Comparison of ENCODE assay signal across 35 mouse cellular contexts in genomic region chr5:129980216-129980615, GRCm38 (mm10). TPM values are rescaled to one million over a fixed set of nuclear protein-coding genes. Genes with fewer than 3 reads are reported as not detected.
DNase-seq lines count a peak whose midpoint lies in the region; ATAC-seq and TF ChIP-seq lines count a peak whose summit lies in the region.
"Had no signal": no experiment of that assay in that cellular context is flagged by ENCODE, and none has a peak within 500 bp of the region (broad histone marks: within the 10 kb centered on the region; RNA-seq: fewer than 3 reads in every experiment).

No protein-coding gene starts in this region.

- H3K4me2 ChIP-seq in liver, embryonic 14.5 days (ENCODE audit: low read depth), result peak overlapping the region; percentile 62
- H3K4me2 ChIP-seq: embryonic facial prominence, embryonic 12.5 days; forebrain, embryonic 13.5 days; heart, embryonic 11.5 days; hindbrain, embryonic 12.5 days; limb, embryonic 12.5 days; midbrain, embryonic 11.5 days had no signal

- H3K27ac ChIP-seq in bone marrow, adult 2 months (ENCODE audit: control insufficient read depth, insufficient read depth, low read depth, low read length, poor library complexity), result 0 out of 2 replicates have a peak overlapping the region, but pooled peaks have one; percentile 31
- peak overlapping the region; percentile 91 for H3K27ac ChIP-seq in liver, embryonic 14.5 days
- no peak overlapping the region for H3K27ac ChIP-seq in cerebellum, adult 2 months (ENCODE audit: insufficient read depth, low read length)
- H3K27ac ChIP-seq: embryonic facial prominence, embryonic 12.5 days; forebrain, embryonic 13.5 days; hindbrain, embryonic 12.5 days; hindbrain, postnatal 0 days; left cerebral cortex, adult 2 months; limb, embryonic 12.5 days; macrophage had no signal

- H3K4me1 ChIP-seq in bone marrow, adult 2 months (ENCODE audit: control insufficient read depth, insufficient read depth, low read length), result no peaks in the 10 kb centered on the region; the same call in 1 of the 2 replicates
- peaks cover 46 to 47% of the 10 kb centered on the region in 2 experiments for H3K4me1 ChIP-seq in liver, embryonic 14.5 days (replicated peaks; ENCODE audit: control insufficient read depth in 2 of 2, insufficient read depth in 2 of 2, low read length in 1 of 2)
- H3K4me1 ChIP-seq in cerebellum, adult 2 months (ENCODE audit: control insufficient read depth, insufficient read depth, low read length), result no peaks in the 10 kb centered on the region
- H3K4me1 ChIP-seq: embryonic facial prominence, embryonic 12.5 days; forebrain, embryonic 13.5 days; hindbrain, embryonic 12.5 days; limb, embryonic 12.5 days had no signal

- peak in 1 of 3 experiments; percentile 64 for DNase-seq in liver, embryonic 14.5 days (ENCODE audit: low read depth in 3 of 3, low spot score in 3 of 3)
- DNase-seq in cerebellum, adult 2 months, result no peak
- no peak for DNase-seq in T-cell, adult 2 months (ENCODE audit: low spot score)
- no peak for DNase-seq in yolk sac, embryonic 10.5 days (ENCODE audit: low spot score)
- DNase-seq: adrenal gland, adult 2 months; adrenal gland, postnatal 36 days; cerebellum, adult 9-10 months; cerebellum, postnatal 36 days; embryo, embryonic 11 days; gastrocnemius, postnatal 25 days; heart, adult 18-20 months; heart, postnatal 36 days; kidney, adult 9 months; kidney, postnatal 10 days; lung, adult 18-20 months; spleen, adult 18-20 months; thymus, adult 18-20 months; thymus, postnatal 36 days had no signal

- ATAC-seq in erythroid progenitor cell, adult 5-6 weeks (replicated peaks; ENCODE audit: low FRiP score, poor library complexity, severe bottlenecking), result peak; percentile 70
- peak; percentile 39; the same call in 1 of the 2 replicates for ATAC-seq in liver, embryonic 14.5 days (ENCODE audit: insufficient read depth)
- ATAC-seq in megakaryocyte-erythroid progenitor cell, adult 5-6 weeks (replicated peaks; ENCODE audit: low FRiP score, low TSS enrichment, poor library complexity, severe bottlenecking), result peak; percentile 38; the same call in 1 of the 2 replicates
- ATAC-seq: activated CD4-positive, CD25-positive, alpha-beta regulatory T cell, adult 4 months; CD4-positive, CD25-positive, alpha-beta regulatory T cell, adult 4 months; forebrain, embryonic 13.5 days; hindbrain, postnatal 0 days; intestine, embryonic 16.5 days; lung, postnatal 0 days; midbrain, embryonic 16.5 days had no signal

- H3K9ac ChIP-seq in liver, embryonic 14.5 days (replicated peaks), result peak overlapping the region; percentile 61
- H3K9ac ChIP-seq: embryonic facial prominence, embryonic 12.5 days; forebrain, embryonic 13.5 days; hindbrain, embryonic 12.5 days; limb, embryonic 12.5 days had no signal

- WGBS in bone marrow, adult 2 months, result 69% methylated on average over 3 of the region's 3 CpGs
- WGBS in liver, embryonic 14.5 days (ENCODE audit: insufficient replicate concordance), result 34% methylated on average over 3 of the region's 3 CpGs
- 84% methylated on average over 3 of the region's 3 CpGs for WGBS in cerebellum, adult 2 months

- peaks cover 13% of the 10 kb centered on the region for H3K36me3 ChIP-seq in liver, embryonic 14.5 days (replicated peaks; ENCODE audit: control insufficient read depth, insufficient read depth, low read depth)

- H3K9me3 ChIP-seq in liver, embryonic 14.5 days (ENCODE audit: control insufficient read depth, low read length), result no peaks in the 10 kb centered on the region
- H3K9me3 ChIP-seq: embryonic facial prominence, embryonic 12.5 days; forebrain, embryonic 13.5 days; hindbrain, embryonic 12.5 days; limb, embryonic 12.5 days had no signal

- TF ChIP-seq CTCF in bone marrow, adult 2 months (IDR thresholded peaks at IDR 0.05; ENCODE audit: control insufficient read depth, insufficient read depth, low read length), result no peak
- no peak for TF ChIP-seq CTCF in liver, embryonic 14.5 days (IDR thresholded peaks at IDR 0.05; ENCODE audit: low read depth)
- TF ChIP-seq CTCF in cerebellum, adult 2 months (IDR thresholded peaks at IDR 0.05; ENCODE audit: borderline replicate concordance, insufficient read depth, low read depth, low read length), result no peak

- H3K27me3 ChIP-seq in liver, embryonic 14.5 days (ENCODE audit: control insufficient read depth, insufficient read depth, low read length), result no peaks in the 10 kb centered on the region
- H3K27me3 ChIP-seq in cerebellum, adult 2 months (ENCODE audit: control insufficient read depth, insufficient read depth, low read length), result no peaks in the 10 kb centered on the region
- H3K27me3 ChIP-seq: embryonic facial prominence, embryonic 12.5 days; forebrain, embryonic 13.5 days; hindbrain, embryonic 12.5 days; limb, embryonic 12.5 days had no signal

- no peak for TF ChIP-seq POLR2A in bone marrow, adult 2 months (IDR thresholded peaks at IDR 0.05; ENCODE audit: borderline replicate concordance, control insufficient read depth, low read depth, low read length)
- TF ChIP-seq POLR2A in cerebellum, adult 2 months (IDR thresholded peaks at IDR 0.05; ENCODE audit: borderline replicate concordance, insufficient read depth, low read length), result no peak

- peak; percentile 49; the same call in 1 of the 2 replicates for TF ChIP-seq EP300 in liver, embryonic 14.5 days (IDR thresholded peaks at IDR 0.05; ENCODE audit: low read depth)

- no peak overlapping the region for H3K4me3 ChIP-seq in bone marrow, adult 2 months (replicated peaks; ENCODE audit: control insufficient read depth, low read depth, low read length)
- peak overlapping the region; percentile 14 to 28; a peak in 2 of 4 replicates for H3K4me3 ChIP-seq in liver, embryonic 14.5 days (ENCODE audit: insufficient read depth in 1 of 2, low read depth in 2 of 2, low read length in 2 of 2)
- H3K4me3 ChIP-seq in cerebellum, adult 2 months (replicated peaks; ENCODE audit: insufficient read depth, low read depth, low read length), result no peak overlapping the region
- H3K4me3 ChIP-seq: embryonic facial prominence, embryonic 12.5 days; forebrain, embryonic 13.5 days; hindbrain, embryonic 12.5 days; left cerebral cortex, adult 2 months; limb, embryonic 12.5 days had no signal

RNA-seq across cellular contexts. Expression of gene Gusb, which starts 22.6 kb away (rescaled TPM):
- 14.5 and 22.6 TPM in 2 replicates for polyA plus RNA-seq in bone marrow, adult 2 months (2011; ENCODE audit: insufficient read depth, insufficient read length, low replicate concordance, missing spikeins)
- total RNA-seq in erythroid progenitor cell, adult 5-6 weeks (2015; ENCODE audit: low replicate concordance), result 24.9 and 27.2 TPM in 2 replicates
- 5.4 and 15.1 TPM in 2 replicates for total RNA-seq in erythroid progenitor cell, adult 5-6 weeks (2017; ENCODE audit: low replicate concordance)
- 15.5 and 18.7 TPM in 2 replicates for polyA plus RNA-seq in liver, embryonic 14.5 days (2012; rRNA removed)
- 37.7 and 37.9 TPM in 2 replicates for polyA plus RNA-seq in liver, embryonic 14.5 days (2014; fragmentation: Nextera tagmentation; extraction: Ambion mirVana)
- total RNA-seq in megakaryocyte-erythroid progenitor cell, adult 5-6 weeks (2014; fragmentation: Nextera tagmentation), result 62.0 and 80.6 TPM in 2 replicates
- total RNA-seq in megakaryocyte-erythroid progenitor cell, adult 5-6 weeks (2017), result 36.1 and 42.0 TPM in 2 replicates
- 18.9 and 19.3 TPM in 2 replicates for polyA plus RNA-seq in cerebellum, adult 2 months (2012; rRNA removed)

RNA-seq across cellular contexts. Expression of gene Vkorc1l1, which starts 38.4 kb away (rescaled TPM):
- polyA plus RNA-seq in bone marrow, adult 2 months (2011; ENCODE audit: insufficient read depth, insufficient read length, low replicate concordance, missing spikeins), result 14.4 and 15.2 TPM in 2 replicates
- 54.4 and 69.6 TPM in 2 replicates for total RNA-seq in erythroid progenitor cell, adult 5-6 weeks (2015; ENCODE audit: low replicate concordance)
- 37.9 and 60.2 TPM in 2 replicates for total RNA-seq in erythroid progenitor cell, adult 5-6 weeks (2017; ENCODE audit: low replicate concordance)
- 16.5 and 16.6 TPM in 2 replicates for polyA plus RNA-seq in liver, embryonic 14.5 days (2012; rRNA removed)
- 16.2 and 17.5 TPM in 2 replicates for polyA plus RNA-seq in liver, embryonic 14.5 days (2014; fragmentation: Nextera tagmentation; extraction: Ambion mirVana)
- 60.1 and 75.7 TPM in 2 replicates for total RNA-seq in megakaryocyte-erythroid progenitor cell, adult 5-6 weeks (2014; fragmentation: Nextera tagmentation)
- 61.7 and 81.5 TPM in 2 replicates for total RNA-seq in megakaryocyte-erythroid progenitor cell, adult 5-6 weeks (2017)
- polyA plus RNA-seq in cerebellum, adult 2 months (2012; rRNA removed), result 29.4 and 32.4 TPM in 2 replicates

RNA-seq across cellular contexts. Expression of gene Asl, which starts 48.8 kb away (rescaled TPM):
- 14.9 and 37.1 TPM in 2 replicates for polyA plus RNA-seq in bone marrow, adult 2 months (2011; ENCODE audit: insufficient read depth, insufficient read length, low replicate concordance, missing spikeins)
- total RNA-seq in erythroid progenitor cell, adult 5-6 weeks (2015; ENCODE audit: low replicate concordance), result 8.6 and 10.9 TPM in 2 replicates
- total RNA-seq in erythroid progenitor cell, adult 5-6 weeks (2017; ENCODE audit: low replicate concordance), result 1.8 TPM in 1 of 2 replicates, not detected in the other
- polyA plus RNA-seq in liver, embryonic 14.5 days (2012; rRNA removed), result 26.1 and 30.4 TPM in 2 replicates
- 39.8 and 47.3 TPM in 2 replicates for polyA plus RNA-seq in liver, embryonic 14.5 days (2014; fragmentation: Nextera tagmentation; extraction: Ambion mirVana)
- 13.7 and 19.9 TPM in 2 replicates for total RNA-seq in megakaryocyte-erythroid progenitor cell, adult 5-6 weeks (2014; fragmentation: Nextera tagmentation)
- total RNA-seq in megakaryocyte-erythroid progenitor cell, adult 5-6 weeks (2017), result 14.0 and 18.3 TPM in 2 replicates
- polyA plus RNA-seq in cerebellum, adult 2 months (2012; rRNA removed), result 27.0 and 28.7 TPM in 2 replicates

RNA-seq across cellular contexts. Expression of gene Crcp, which starts 48.9 kb away (rescaled TPM):
- polyA plus RNA-seq in bone marrow, adult 2 months (2011; ENCODE audit: insufficient read depth, insufficient read length, low replicate concordance, missing spikeins), result 10.5 and 18.0 TPM in 2 replicates
- total RNA-seq in erythroid progenitor cell, adult 5-6 weeks (2015; ENCODE audit: low replicate concordance), result 15.1 and 31.4 TPM in 2 replicates
- total RNA-seq in erythroid progenitor cell, adult 5-6 weeks (2017; ENCODE audit: low replicate concordance), result 17.2 and 18.1 TPM in 2 replicates
- 8.6 and 15.8 TPM in 2 replicates for polyA plus RNA-seq in liver, embryonic 14.5 days (2012; rRNA removed)
- polyA plus RNA-seq in liver, embryonic 14.5 days (2014; fragmentation: Nextera tagmentation; extraction: Ambion mirVana), result 14.7 and 16.1 TPM in 2 replicates
- total RNA-seq in megakaryocyte-erythroid progenitor cell, adult 5-6 weeks (2014; fragmentation: Nextera tagmentation), result 33.3 and 58.9 TPM in 2 replicates
- total RNA-seq in megakaryocyte-erythroid progenitor cell, adult 5-6 weeks (2017), result 43.5 and 120 TPM in 2 replicates
- 34.9 and 38.9 TPM in 2 replicates for polyA plus RNA-seq in cerebellum, adult 2 months (2012; rRNA removed)

Comparison
In these comparisons a context has a peak if more than half of its experiments do, and no peak if none do; other contexts are left out.
1. H3K4me3 ChIP-seq: peak in liver, embryonic 14.5 days (2 of 2); none in bone marrow, adult 2 months (single experiment) and cerebellum, adult 2 months (single experiment).
2. Peak in every context shown above with its lines, with median percentiles within 50 percentile points of each other: ATAC-seq.